Mouse (Mus musculus) lung, postnatal 4 days (tissue): ENCODE results near the gene Ncbp2.
"Not testable (repeated sequence)": the region's sequence is repeated elsewhere in the genome, so short reads cannot be mapped to it uniquely, and the experiment has no call there.

Experiments used
- DNase-seq, 2 experiments: peaks; one replicate each; pipeline ENCODE4 v3.0.0; 2021

Ncbp2 gene

DNA sequence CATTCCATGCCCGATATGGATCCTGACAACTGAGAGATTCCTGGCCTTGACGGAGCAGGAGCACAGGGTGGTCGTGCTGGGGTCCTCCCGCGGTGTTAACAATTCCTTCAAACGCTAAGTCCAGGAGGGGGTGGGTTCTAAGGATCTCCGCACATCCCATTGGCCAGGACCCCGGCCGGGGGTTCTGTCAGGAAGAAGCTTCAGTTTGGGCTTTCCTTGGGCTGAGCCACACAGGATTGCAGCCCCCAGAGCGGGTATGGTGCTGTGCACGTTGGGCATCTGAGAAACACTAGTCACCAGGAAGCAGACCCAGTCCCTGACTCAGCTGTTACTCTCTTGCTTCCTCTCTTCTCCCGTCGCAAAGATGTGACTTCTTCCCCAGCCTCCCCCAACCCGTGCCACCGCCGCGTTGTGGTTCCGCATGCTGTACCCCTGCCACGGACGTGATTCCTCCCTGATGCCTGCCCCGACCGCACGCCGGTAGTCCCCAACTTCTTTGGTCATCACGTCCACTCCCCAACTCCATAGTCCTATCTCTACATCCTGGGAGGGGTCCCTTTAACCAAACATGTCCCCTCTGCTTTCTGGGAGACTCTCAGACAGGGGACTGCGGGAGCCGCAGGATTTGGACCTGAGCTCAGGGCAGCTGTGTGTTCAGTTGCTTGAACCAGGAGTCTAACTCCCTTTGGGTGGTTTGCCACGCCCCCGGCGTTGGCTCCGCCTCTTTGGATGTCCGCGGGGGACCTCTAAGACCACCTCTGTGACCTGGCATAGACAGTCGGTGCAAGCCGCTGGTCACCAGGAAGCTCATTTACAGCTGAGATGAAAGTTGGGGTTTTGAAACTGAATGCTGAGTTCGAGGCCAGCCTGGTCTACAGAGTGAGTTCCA lies 13.0 kb upstream of the Ncbp2 start:
- peak in 1 of 2 experiments; percentile 25 for DNase-seq

GRCm38 (mm10) chr16:31936568-31936967 lies 11.7 kb upstream of the Ncbp2 start:
- DNase-seq = no peak

DNA sequence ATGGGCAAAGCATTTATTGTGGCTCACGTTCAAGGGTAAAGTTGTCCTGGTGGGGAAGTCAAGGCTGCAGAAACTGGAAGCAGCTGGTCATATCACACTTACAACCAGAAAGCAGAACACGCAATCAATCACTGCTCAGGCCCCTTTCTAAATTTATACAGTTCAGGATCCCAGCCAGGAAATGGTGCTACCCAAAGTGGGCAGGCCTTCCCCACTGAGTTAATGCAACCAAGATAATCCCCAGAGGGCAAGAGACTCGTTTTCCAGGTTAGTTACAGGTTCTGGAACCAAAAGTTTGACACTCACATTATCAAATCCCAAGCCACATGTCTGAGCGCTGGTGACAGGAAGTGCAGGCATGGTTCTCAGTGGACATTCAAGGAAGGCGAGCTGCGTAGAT lies 9.5 kb upstream of the Ncbp2 start:
- DNase-seq = no peak

DNA sequence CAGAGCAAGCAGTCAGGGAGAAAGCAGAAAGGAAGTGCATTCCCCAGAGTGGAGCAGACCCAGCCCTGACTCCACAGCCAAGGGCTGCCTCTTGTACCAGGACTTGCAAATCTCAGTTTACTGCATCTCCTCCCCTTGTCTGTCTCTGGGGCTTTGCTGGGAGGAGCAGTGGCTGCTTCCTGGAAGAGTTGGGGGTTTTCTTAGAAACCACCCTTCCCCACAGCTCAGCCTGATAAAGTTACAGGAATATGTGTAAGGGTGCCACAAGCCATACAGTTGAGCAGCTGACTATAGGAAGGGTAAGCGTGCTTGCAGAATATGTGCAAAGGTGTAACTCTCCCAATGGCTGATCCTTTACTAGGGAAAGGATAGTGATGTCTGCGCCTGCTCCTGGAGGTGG lies 7.7 kb upstream of the Ncbp2 start:
- no peak for DNase-seq

DNA sequence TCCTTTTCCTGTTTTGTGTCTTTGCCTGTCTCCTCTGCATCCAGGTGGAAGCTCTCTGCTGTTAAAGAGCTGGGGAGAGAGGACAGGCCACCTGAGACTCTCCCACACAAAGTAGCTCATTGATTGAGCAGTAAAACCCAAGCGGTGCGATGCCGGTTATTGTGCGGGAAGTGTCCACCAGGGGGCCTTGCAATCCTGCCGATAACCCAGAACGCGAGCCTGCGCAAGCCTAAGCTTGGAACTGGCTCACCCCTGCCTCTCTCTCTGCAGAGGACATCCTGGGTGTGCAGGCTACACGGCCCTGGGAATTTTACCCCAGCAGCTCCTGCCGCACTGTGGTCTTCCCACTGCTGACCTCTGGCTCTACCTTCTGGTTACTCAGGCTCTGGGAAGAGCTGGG lies 4.3 kb upstream of the Ncbp2 start:
- DNase-seq = peak; percentile 74 to 84

GRCm38 (mm10) chr16:31944698-31945255 lies 3.5 kb upstream of the Ncbp2 start:
- DNase-seq = no peak

DNA sequence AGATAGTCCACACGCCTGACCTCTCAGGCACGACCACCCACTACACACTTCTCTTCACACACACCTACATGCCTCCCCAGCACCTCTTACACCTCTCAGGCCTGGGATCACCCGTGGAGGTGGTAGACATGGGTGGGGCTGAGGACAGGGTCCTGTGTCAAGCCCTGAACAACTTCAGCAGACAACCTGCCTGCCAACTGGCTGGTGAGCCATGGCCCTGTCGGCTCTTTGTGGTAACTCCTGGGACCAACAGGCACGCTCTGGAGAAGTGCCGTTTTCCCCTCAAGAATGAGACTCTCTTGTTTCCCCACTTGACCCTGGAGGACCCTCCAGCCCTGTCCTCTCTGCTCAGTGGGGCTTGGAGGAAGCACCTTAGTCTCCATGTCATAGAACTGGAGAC lies 2.9 kb upstream of the Ncbp2 start:
- DNase-seq = no peak

DNA sequence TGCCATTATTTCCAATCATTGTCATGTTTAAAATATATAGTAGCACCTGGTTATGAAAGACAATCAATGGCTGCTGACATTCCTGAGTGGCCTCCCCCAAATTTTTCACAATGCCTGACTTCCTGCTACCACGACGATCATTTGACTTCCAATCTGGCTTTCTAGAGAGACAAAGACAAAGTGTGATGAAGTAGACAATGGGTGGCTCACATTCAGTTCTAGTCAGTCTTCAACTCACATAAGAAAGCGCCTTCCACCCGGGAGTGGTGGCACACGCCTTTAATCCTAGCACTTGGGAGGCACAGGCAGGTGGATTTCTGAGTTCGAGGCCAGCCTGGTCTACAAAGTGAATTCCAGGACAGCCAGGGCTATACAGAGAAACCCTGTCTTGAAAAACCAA lies 2.3 kb upstream of the Ncbp2 start:
- not testable (repeated sequence) for DNase-seq

- no peak for DNase-seq
Observed at GRCm38 (mm10) chr16:31947333-31947732, 980 bp upstream of the Ncbp2 start.

DNA sequence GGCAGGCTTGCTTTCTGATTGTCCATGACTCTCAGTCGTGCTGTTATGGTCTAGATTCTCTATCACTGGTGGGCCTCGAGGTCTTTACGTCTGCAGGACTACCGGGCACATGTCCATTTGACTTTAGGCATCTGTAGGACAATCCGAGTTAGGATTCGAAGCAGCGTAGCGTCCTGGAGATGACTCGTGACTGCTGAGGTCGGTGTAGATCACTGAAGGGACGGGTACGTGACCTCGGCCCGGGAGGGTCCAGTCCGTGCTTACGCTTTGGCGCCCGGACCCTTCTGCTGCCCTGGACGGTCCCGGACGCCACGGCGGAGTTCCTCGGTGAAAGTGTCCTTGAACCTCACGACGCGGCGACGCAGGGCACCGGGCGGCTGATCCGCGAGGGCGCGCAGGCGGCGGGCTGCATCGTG lies 404 bp upstream of the Ncbp2 start:
- no peak for DNase-seq

GRCm38 (mm10) chr16:31963224-31963623 lies 14.9 kb downstream of the Ncbp2 start:
- no peak for DNase-seq

DNA sequence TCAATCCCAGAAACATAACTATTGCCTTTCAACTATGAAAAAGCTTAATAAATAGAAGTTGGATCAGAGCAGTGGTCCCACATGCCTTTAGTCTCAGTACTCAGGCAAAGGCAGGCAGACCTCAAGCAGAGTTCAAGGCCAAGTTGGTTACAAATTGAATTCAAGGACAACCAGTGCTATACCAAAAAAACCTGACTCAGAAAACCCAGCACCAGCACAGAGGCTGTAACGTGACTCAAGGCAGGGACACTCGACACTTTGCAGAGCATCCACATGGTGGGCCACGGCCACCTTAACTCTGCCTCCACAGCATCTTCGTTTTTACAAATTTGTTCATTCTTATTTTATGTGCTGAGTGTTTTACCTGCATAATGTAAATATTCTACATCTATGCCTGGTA lies 26.9 kb downstream of the Ncbp2 start:
- no peak for DNase-seq

DNA sequence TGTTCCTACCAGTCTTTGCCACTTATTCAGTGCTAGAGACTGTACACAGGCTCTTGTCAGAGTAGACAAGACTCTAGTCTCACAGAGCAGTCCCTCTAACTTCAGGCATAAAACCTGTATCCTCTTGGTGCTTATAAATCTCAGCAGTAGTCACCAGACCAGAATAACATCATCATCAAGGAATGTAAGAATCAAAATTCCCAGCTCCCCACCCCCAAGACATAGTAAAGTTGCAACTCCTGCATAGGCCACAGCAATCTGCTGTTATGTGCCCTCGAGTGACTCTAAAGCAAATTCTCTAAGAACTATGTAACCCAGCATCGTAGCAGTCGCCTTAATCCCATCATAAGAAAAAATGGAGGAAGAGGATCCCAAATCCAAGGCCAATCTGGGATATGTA lies 31.2 kb downstream of the Ncbp2 start:
- DNase-seq = no peak

- DNase-seq = no peak
Observed at GRCm38 (mm10) chr16:31980946-31981345, 32.6 kb downstream of the Ncbp2 start.

DNA sequence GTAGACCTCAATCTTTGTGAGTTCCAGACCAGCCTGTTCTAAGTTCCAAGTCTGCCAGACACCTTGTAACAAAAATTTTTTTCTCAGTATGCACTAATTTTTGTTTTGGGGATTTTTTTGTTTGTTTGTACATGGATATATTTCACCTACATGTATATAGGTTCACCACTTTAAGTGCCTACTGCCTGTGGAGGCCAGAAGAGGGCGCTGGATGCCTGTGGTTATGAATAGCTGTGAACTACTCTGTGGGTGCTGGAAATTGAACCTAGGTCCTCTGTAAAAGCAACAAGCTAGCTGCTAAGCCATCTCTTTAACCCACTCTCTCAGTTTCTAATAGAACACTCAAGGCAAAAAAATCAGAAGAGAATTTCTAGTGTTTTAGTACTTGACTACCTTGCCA lies 43.7 kb downstream of the Ncbp2 start:
- DNase-seq = no peak

- no peak for DNase-seq
Observed at GRCm38 (mm10) chr16:31993195-31993594, 44.9 kb downstream of the Ncbp2 start.

DNA sequence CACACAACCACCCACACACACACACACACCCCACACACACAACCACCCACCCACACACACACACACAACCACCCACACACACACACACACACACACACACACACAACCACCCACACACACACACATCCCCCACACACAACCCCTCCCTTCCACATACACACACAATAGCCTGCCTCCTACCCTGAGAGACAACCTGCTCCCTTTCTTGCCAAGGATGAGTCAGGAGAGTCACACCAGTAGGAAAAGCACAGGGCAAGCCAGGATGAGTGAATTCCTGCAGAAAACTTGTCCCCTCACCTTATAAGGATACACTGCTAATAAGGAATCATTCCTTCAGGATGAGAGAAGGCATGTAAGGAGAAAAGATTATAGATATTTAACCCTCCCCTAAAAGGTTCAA lies 45.6 kb downstream of the Ncbp2 start:
- no peak for DNase-seq

GRCm38 (mm10) chr16:31996371-31996770 lies 48.1 kb downstream of the Ncbp2 start:
- DNase-seq = no peak

GRCm38 (mm10) chr16:32002509-32003477 lies 54.5 kb downstream of the Ncbp2 start, which contains the start of gene Senp5:
TSS of gene Senp5 (minus strand) at chr16:32003287.
- DNase-seq = peak; percentile 94 to 95

DNA sequence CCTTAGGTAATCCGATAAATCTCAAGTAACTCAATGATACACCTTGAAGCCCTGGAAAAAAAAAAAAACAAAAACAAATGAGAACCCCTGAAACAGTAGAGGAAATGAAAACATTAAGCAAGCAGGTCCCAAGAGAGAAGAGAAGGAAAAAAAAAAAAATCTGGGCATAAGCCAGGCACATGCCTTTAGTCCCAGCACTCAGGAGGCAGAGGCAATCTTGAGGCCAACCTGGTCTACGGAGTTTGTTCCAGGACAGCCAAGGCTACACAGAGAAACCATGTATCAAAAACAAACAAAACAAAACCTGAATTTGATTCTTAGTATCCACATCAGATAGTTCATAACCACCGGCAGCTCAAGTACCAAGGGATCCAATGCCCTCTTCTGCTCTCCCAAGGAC lies 56.4 kb downstream of the Ncbp2 start:
- no peak for DNase-seq

GRCm38 (mm10) chr16:32008529-32009293 lies 60.4 kb downstream of the Ncbp2 start:
- no peak for DNase-seq

DNA sequence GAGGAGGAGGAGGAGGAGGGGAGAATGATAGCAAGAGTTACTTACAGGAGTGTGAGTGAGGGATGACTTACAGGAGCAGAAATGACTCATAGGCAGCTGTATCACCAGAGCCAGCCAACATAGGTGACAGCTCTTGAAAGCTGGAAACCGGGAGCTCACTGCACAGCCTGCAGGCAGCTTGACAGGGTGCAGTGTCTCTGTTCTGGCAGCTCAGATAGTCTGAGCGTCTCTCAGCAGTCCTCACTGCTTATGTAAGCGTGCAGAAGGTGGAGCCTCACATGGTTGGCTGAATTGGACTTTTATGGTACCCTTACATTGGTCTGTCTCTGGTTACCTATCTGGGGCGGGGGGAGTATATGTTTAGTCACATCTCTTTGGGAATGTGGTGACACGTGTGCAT lies 61.6 kb downstream of the Ncbp2 start:
- no peak for DNase-seq

- no peak for DNase-seq
Observed at GRCm38 (mm10) chr16:32010330-32010729, 62.0 kb downstream of the Ncbp2 start.
